Mouse (Mus musculus) heart, adult 2 months (tissue): Measurements from ENCODE around the gene Hoxd11.

Experiments
- CTCF ChIP-seq: fragments of 200-600 bp; IDR thresholded peaks from 2 replicates; pipeline ENCODE4 v1.8.1; 2022; ENCODE audit warnings: antibody characterized with exemption, mild to moderate bottlenecking, moderate library complexity
- POLR2A ChIP-seq: fragments of 200-500 bp; IDR thresholded peaks from 2 replicates; pipeline ENCODE4 v1.6.1; 2011; ENCODE audit warnings: mild to moderate bottlenecking, low read depth, low read length, control low read depth; ENCODE audit not compliant: insufficient read depth

- TF ChIP-seq POLR2A (no peak), CTCF (no peak)
Observed at GRCm38 (mm10) chr2:74658667-74659371, 20.5 kb upstream of the Hoxd11 start.
